Mouse (Mus musculus) adrenal gland, postnatal 14 days (tissue): ENCODE measurements around the gene Olfr1222. TPM values are rescaled to one million over a fixed set of nuclear protein-coding genes. Genes with fewer than 3 reads are reported as not detected.
"Not testable (repeated sequence)": the region's sequence is repeated elsewhere in the genome, so short reads cannot be mapped to it uniquely, and the experiment has no call there.

Source experiments
- DNase-seq: peaks from one replicate; pipeline ENCODE4 v3.0.0; 2021; ENCODE audit warnings: mixed read lengths
- long read RNA-seq, 2 experiments: library from polyadenylated mRNA; stranded (forward); transcript quantifications; one replicate each; pipeline ENCODE4 v2.0.0; 2021
- total RNA-seq: library from RNA; stranded (reverse); gene quantifications from 2 replicates; pipeline ENCODE4 v1.2.3, GENCODE M21; 2021

Gene Olfr1222
- total RNA-seq: not detected in 2 replicates
- long read RNA-seq, experiment 1: 0 reads
- long read RNA-seq, experiment 2: 0 reads

DNA sequence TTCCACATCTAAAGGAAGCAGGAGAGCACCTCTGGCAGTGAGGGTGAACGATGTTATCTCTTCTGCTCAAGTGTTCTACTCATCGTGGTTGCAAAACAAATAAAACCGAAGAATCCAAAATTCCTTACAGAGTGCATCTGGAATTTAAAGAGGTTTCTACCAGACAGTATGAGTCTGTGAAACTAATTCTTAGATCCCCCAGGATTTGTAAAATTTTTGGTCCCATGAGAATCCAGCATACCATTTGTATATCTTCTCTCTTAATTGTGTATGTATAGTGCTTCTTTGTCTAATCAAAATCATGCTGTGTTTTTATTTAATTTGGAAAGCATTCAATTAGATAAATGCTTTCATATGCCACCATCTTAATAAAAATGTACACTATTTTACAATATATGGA, at the start of gene Olfr1222:
TSS of gene Olfr1222 (minus strand) at position 101 of the 400 bp plus-strand sequence.
- no peak for DNase-seq

GRCm38 (mm10) chr2:89174569-89174968, 41.7 kb upstream of the Olfr1222 start, which contains the start of gene Olfr1225:
Olfr1225 (minus strand) TSS chr2:89174669.
- DNase-seq: no peak

GRCm38 (mm10) chr2:89164711-89165110, 31.9 kb upstream of the Olfr1222 start:
- DNase-seq: not testable (repeated sequence)

DNA sequence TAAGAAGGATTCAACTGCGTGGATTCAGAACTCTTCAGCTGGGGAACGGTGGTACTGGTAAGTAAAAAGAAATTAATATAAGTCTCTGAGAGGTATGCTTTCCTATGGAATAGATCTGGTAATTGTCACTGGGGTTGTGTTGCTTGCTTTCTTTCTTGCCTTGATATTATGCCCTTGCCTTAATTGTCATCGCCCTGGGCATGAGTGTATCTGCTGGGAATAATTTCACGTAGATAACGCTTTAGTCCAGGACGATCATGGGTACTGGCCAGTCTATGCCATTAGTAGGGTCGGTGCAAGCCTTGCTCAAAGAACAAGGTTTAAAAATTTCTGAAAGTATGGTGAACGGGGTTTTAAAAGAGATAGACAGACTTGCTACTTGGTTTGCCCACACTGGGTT, 31.1 kb upstream of the Olfr1222 start, which contains the start of gene Olfr1224-ps1:
TSS of gene Olfr1224-ps1 (minus strand) at position 101 of the 400 bp plus-strand sequence.
- DNase-seq: not testable (repeated sequence)

DNA sequence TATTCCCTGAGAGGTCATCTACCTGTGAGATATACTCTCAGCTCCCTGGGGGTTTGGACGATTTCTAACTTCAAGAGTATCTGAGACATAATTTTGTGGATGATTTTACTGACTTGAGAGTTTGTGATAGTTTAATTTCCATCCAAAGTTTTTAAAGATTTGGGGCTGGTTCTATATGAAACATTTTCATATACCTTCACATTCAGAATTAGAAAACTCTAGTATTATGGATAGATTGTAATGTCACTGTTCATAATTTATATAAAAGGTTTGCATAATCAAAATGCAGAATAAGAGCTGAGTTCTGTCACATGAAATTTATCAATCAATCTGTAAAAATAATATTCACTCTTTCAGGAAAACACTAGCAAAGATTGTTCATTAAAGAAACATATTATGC, 18.6 kb upstream of the Olfr1222 start, which contains the start of gene Olfr1223:
TSS of gene Olfr1223 (minus strand) at position 101 of the 400 bp plus-strand sequence.
- DNase-seq: no peak

DNA sequence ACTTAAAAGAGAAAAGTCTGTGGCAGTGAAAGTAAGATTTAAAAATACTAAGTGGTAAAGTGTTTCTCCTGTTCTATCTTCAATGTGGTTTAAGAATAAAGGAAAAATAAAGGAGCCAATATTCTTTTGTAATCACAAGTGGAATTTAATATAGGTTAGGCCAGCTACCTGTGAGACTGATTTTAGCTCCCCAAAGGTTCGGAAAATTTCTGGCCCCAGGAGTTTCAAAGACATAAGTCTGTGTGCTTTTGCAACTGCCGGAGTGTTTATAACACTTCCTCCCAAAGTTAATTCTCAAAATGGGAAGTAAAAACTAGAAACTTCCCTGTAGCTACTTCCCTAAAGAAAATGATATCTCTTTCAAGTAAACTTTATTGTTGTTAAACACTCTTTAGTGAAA, 15.7 kb downstream of the Olfr1222 start, which contains the start of gene Olfr1221:
TSS of gene Olfr1221 (minus strand) at position 101 of the 400 bp plus-strand sequence.
- DNase-seq: no peak

- DNase-seq: no peak
These were observed 26.1 kb downstream of the Olfr1222 start, which contains the start of gene Olfr1220 for GRCm38 (mm10) chr2:89106735-89107134. Olfr1220 (minus strand) TSS chr2:89106835.

- no peak for DNase-seq
These were observed 27.2 kb downstream of the Olfr1222 start for GRCm38 (mm10) chr2:89105651-89106050.

- no peak for DNase-seq
These were observed 39.0 kb downstream of the Olfr1222 start for GRCm38 (mm10) chr2:89093848-89094247.

DNA sequence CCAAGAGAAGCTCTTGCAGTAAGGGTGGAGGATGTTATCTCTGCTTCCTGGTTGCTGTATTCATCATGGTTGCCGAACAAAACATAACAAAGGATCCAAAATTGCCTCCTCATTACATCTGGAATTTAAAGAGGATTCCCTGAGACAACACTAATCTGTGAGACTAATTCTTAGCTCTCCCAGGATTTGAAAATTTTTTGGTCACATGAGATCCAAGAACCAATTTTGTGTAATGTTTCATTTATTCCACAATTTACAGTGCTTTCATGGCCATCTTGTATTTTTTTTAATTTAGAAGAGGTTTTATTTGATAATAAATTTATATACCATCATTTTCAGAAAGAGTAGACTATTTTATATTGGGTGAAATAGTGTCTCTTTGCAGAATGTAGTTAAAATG, 49.4 kb downstream of the Olfr1222 start, which contains the start of gene Olfr1219:
TSS of gene Olfr1219 (minus strand) at position 101 of the 400 bp plus-strand sequence.
- no peak for DNase-seq

DNA sequence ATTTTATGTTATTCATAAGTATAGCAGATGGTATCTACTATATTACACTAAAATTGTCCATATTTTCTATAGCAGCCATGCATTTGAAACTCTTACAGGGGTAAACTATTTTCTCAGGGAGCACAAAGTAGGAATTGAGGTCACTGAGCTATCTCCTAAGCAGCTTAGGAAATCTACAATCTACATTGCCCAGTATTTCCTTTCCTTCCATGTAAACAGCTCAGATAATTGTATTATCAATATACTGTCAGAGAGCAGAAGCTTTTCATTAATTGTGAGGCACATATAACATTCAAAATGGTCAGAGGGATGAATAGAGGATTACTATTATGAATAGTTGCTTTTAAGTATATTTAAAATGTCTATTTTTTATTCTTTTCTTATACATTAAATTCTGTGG, 51.4 kb downstream of the Olfr1222 start:
- DNase-seq: no peak

Other genes starting within 250 kb of the Olfr1222 start
- gene Olfr1208, start 230.7 kb downstream of the Olfr1222 start, total RNA-seq: not detected in 2 replicates
- not detected in 2 replicates for gene Olfr1209, start 217.9 kb downstream of the Olfr1222 start, total RNA-seq
- gene Olfr1211, start 194.9 kb downstream of the Olfr1222 start, total RNA-seq: not detected in 2 replicates
- not detected in 2 replicates for gene Olfr1212, start 179.1 kb downstream of the Olfr1222 start, total RNA-seq
- not detected in 2 replicates for gene Gm13762, start 152.8 kb downstream of the Olfr1222 start, total RNA-seq
- not detected in 2 replicates for gene Olfr1214, start 140.4 kb downstream of the Olfr1222 start, total RNA-seq
- not detected in 2 replicates for gene Olfr1215, start 126.1 kb downstream of the Olfr1222 start, total RNA-seq
- gene Olfr1216, start 114.7 kb downstream of the Olfr1222 start, total RNA-seq: not detected in 2 replicates
- not detected in 2 replicates for gene Olfr1217, start 101.0 kb downstream of the Olfr1222 start, total RNA-seq
- not detected in 2 replicates for gene Olfr1218, start 71.9 kb downstream of the Olfr1222 start, total RNA-seq
- gene Olfr1219, start 49.5 kb downstream of the Olfr1222 start, total RNA-seq: not detected in 2 replicates
- gene Olfr1220, start 26.2 kb downstream of the Olfr1222 start, total RNA-seq: not detected in 2 replicates
- not detected in 2 replicates for gene Olfr1221, start 15.8 kb downstream of the Olfr1222 start, total RNA-seq
- gene Olfr1223, start 18.5 kb upstream of the Olfr1222 start, total RNA-seq: not detected in 2 replicates
- not detected in 2 replicates for gene Olfr1224-ps1, start 31.0 kb upstream of the Olfr1222 start, total RNA-seq
- not detected in 2 replicates for gene Olfr1225, start 41.6 kb upstream of the Olfr1222 start, total RNA-seq
- gene Olfr1226, start 67.0 kb upstream of the Olfr1222 start, total RNA-seq: not detected in 2 replicates
- not detected in 2 replicates for gene Olfr1228, start 121.0 kb upstream of the Olfr1222 start, total RNA-seq
- gene Olfr1229, start 155.0 kb upstream of the Olfr1222 start, total RNA-seq: not detected in 2 replicates
- gene Olfr1230, start 164.2 kb upstream of the Olfr1222 start, total RNA-seq: not detected in 2 replicates
- gene Olfr1231, start 174.0 kb upstream of the Olfr1222 start, total RNA-seq: not detected in 2 replicates
- gene Olfr1232, start 196.6 kb upstream of the Olfr1222 start, total RNA-seq: not detected in 2 replicates
- gene Olfr1233, start 209.3 kb upstream of the Olfr1222 start, total RNA-seq: not detected in 2 replicates
- gene Olfr1234, start 231.8 kb upstream of the Olfr1222 start, total RNA-seq: not detected in 2 replicates